Mouse (Mus musculus): ENCODE data around the gene Gde1.

DNA sequence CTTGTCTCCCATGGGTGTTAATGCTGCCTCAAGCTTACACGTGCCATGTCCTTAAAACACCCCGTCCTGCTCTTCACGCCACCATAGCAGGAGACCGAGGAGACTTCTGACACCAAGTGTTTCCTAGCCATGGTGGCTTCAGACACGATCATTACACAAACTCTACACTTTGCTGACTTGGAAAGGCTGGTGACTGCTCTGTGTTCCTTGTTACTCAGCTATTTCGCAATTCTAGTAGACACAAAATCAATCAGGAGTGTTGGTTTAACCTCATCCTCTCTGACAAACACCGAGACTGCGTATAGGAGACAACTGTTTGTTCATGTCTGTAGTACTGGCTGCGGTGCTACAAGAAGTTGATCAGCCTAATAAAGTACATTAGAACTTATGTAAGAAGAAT lies 6.7 kb downstream of the Gde1 start:
- no peak for TF ChIP-seq POLR2A (IDR thresholded peaks at IDR 0.05; ENCODE audit: borderline replicate concordance, low read depth, low read length)
- TF ChIP-seq CTCF (IDR thresholded peaks at IDR 0.05; ENCODE audit: low read depth, low read length): no peak

Data from bone marrow macrophage, adult 2 months (primary cell).